Mouse (Mus musculus): ENCODE results near the gene Zfc3h1. TPM values are rescaled to one million over a fixed set of nuclear protein-coding genes. Genes with fewer than 3 reads are reported as not detected.

The Zfc3h1 gene
- polyA plus RNA-seq, 1 experiment = 12.5 TPM

DNA sequence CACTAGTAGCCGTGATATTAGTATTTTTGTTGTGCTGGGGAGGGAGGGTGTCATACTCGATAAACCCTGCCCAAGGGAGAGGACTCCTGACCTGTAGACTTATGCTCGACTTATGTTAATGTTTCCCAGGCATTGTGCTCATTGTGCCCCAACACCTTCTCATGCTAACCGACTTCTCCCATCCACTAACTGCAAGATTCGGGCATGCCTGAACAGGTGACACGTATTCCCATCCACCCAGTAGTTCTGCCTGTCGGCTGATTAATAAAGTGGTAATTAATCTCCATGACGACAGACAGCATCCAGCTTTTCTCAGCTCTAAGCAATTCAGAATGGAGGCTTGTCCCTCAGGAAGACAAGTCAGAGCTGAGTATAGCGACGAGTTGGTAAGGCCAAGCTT, 35.7 kb upstream of the Zfc3h1 start:
- 95% methylated on average over 10 of the region's 10 CpGs for whole genome bisulfite sequencing
- Histone ChIP-seq H3K27ac (ENCODE audit: insufficient read depth, low read length) (no peak overlapping the region), H3K27me3 (ENCODE audit: control insufficient read depth, insufficient read depth, low read length) (no peaks in the 10 kb centered on the region), H3K4me3 (ENCODE audit: extremely low read depth, insufficient read depth, insufficient read length) (no peak overlapping the region), H3K36me3 (ENCODE audit: control insufficient read depth, insufficient read depth, low read length) (peaks cover 5% of the 10 kb centered on the region), H3K4me1 (ENCODE audit: control insufficient read depth, insufficient read depth, insufficient read length) (no peaks in the 10 kb centered on the region)
- no peak for DNase-seq (ENCODE audit: low read depth in 1 of 2, low spot score in 2 of 2)
- TF ChIP-seq CTCF (IDR thresholded peaks at IDR 0.05; ENCODE audit: extremely low read depth, insufficient read depth, insufficient read length, insufficient replicate concordance) = no peak
- TF ChIP-seq POLR2A (IDR thresholded peaks at IDR 0.05; ENCODE audit: low read depth, low read length) = no peak

DNA sequence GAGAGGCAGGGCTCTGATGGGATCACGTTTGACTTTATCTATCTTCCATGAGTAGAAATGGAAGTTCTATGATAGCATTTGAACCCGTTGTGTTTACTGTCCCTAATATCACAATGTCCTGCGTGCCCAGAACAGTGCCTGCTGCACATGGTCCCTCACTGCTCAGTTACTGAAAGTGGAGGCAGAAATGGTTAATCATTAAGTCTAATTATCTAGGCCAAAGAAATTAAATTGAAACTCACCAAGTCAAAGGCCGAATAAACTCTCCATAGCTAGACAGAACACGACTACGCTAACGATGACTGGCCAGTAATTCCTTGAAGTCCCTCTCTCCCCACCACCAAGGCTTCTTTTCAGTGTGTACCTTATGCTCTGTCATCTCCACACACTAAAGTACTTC, 35.2 kb upstream of the Zfc3h1 start:
- Histone ChIP-seq H3K27ac (ENCODE audit: insufficient read depth, low read length) (no peak overlapping the region), H3K4me3 (ENCODE audit: extremely low read depth, insufficient read depth, insufficient read length) (no peak overlapping the region), H3K4me1 (ENCODE audit: control insufficient read depth, insufficient read depth, insufficient read length) (no peaks in the 10 kb centered on the region), H3K36me3 (ENCODE audit: control insufficient read depth, insufficient read depth, low read length) (peaks cover 5% of the 10 kb centered on the region), H3K27me3 (ENCODE audit: control insufficient read depth, insufficient read depth, low read length) (no peaks in the 10 kb centered on the region)
- no peak for DNase-seq (ENCODE audit: low read depth in 1 of 2, low spot score in 2 of 2)
- WGBS = 93% methylated on average over 7 of the region's 7 CpGs
- TF ChIP-seq CTCF (IDR thresholded peaks at IDR 0.05; ENCODE audit: extremely low read depth, insufficient read depth, insufficient read length, insufficient replicate concordance) = no peak
- TF ChIP-seq POLR2A (IDR thresholded peaks at IDR 0.05; ENCODE audit: low read depth, low read length) = no peak

DNA sequence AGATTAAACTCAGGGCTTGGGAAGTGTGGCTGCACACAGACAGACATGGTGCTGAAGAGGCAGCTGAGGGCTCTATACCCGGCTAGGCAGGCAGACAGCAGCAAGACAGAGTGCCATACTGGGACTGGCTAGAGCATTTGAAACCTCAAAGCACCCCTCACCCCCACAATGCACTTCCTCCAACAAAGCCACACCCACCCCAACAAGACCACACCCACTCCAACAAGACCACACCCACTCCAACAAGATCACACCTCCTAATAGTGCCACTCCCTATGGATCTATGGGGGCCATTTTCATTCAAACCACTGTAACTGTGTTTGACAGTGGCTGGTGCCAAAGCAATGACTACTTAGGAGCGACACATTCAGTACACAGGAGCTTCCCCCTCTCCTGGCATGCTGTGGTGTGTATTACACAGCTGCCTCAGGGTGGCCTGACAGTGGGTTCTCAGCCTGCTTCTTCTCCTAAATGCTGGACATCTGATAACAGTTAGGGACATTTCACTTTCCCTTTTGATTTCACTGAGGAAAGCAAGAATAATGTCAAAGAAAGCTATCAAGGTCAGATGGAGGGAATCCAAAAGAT, 33.9 kb upstream of the Zfc3h1 start:
- H3K4me3 ChIP-seq (ENCODE audit: extremely low read depth, insufficient read depth, insufficient read length) = no peak overlapping the region
- no peaks in the 10 kb centered on the region; the same call in 1 of the 2 replicates for H3K27me3 ChIP-seq (ENCODE audit: control insufficient read depth, insufficient read depth, low read length)
- no peak overlapping the region for H3K27ac ChIP-seq (ENCODE audit: insufficient read depth, low read length)
- TF ChIP-seq POLR2A (IDR thresholded peaks at IDR 0.05; ENCODE audit: low read depth, low read length) = no peak
- no peak for TF ChIP-seq CTCF (IDR thresholded peaks at IDR 0.05; ENCODE audit: extremely low read depth, insufficient read depth, insufficient read length, insufficient replicate concordance)
- 84% methylated on average over 2 of the region's 2 CpGs for WGBS
- H3K36me3 ChIP-seq (ENCODE audit: control insufficient read depth, insufficient read depth, low read length) = peaks cover 5% of the 10 kb centered on the region
- DNase-seq (ENCODE audit: low read depth in 1 of 2, low spot score in 2 of 2) = no peak
- H3K4me1 ChIP-seq (ENCODE audit: control insufficient read depth, insufficient read depth, insufficient read length) = no peaks in the 10 kb centered on the region

GRCm38 (mm10) chr10:115354553-115354952, 30.2 kb upstream of the Zfc3h1 start:
- Histone ChIP-seq H3K4me1 (ENCODE audit: control insufficient read depth, insufficient read depth, insufficient read length) (no peaks in the 10 kb centered on the region), H3K27ac (ENCODE audit: insufficient read depth, low read length) (no peak overlapping the region), H3K4me3 (ENCODE audit: extremely low read depth, insufficient read depth, insufficient read length) (no peak overlapping the region), H3K36me3 (ENCODE audit: control insufficient read depth, insufficient read depth, low read length) (peaks cover 10% of the 10 kb centered on the region), H3K27me3 (ENCODE audit: control insufficient read depth, insufficient read depth, low read length) (no peaks in the 10 kb centered on the region; the same call in 1 of the 2 replicates)
- 94% methylated on average over 6 of the region's 6 CpGs for WGBS
- no peak for DNase-seq (ENCODE audit: low read depth in 1 of 2, low spot score in 2 of 2)
- TF ChIP-seq POLR2A (IDR thresholded peaks at IDR 0.05; ENCODE audit: low read depth, low read length) = no peak
- no peak for TF ChIP-seq CTCF (IDR thresholded peaks at IDR 0.05; ENCODE audit: extremely low read depth, insufficient read depth, insufficient read length, insufficient replicate concordance)

DNA sequence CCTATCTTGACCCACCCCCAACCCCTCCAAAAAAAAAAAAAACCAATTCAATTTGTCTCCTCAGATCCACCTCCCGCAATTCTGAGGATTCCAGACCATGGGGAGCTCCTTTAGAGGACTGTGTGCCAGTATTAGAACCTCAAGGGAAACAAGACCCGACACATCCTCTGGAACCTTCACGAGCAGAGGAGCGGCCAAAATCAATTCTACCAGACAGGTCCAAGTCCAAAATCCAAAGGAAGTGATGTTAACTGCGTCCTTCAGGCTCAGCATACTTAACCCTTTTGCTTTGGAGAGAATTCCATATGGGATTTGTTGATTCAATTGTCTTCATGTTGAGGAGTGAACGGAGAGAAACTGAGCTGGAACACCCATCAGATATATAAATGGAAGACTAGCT, 29.7 kb upstream of the Zfc3h1 start:
- WGBS = 88% methylated on average over 6 of the region's 6 CpGs
- DNase-seq (ENCODE audit: low read depth in 1 of 2, low spot score in 2 of 2) = no peak
- Histone ChIP-seq H3K4me3 (ENCODE audit: extremely low read depth, insufficient read depth, insufficient read length) (no peak overlapping the region), H3K4me1 (ENCODE audit: control insufficient read depth, insufficient read depth, insufficient read length) (no peaks in the 10 kb centered on the region), H3K27ac (ENCODE audit: insufficient read depth, low read length) (no peak overlapping the region), H3K27me3 (ENCODE audit: control insufficient read depth, insufficient read depth, low read length) (no peaks in the 10 kb centered on the region; the same call in 1 of the 2 replicates), H3K36me3 (ENCODE audit: control insufficient read depth, insufficient read depth, low read length) (peaks cover 10% of the 10 kb centered on the region)
- TF ChIP-seq POLR2A (IDR thresholded peaks at IDR 0.05; ENCODE audit: low read depth, low read length) (no peak), CTCF (IDR thresholded peaks at IDR 0.05; ENCODE audit: extremely low read depth, insufficient read depth, insufficient read length, insufficient replicate concordance) (no peak)

GRCm38 (mm10) chr10:115356106-115356505, 28.7 kb upstream of the Zfc3h1 start:
- TF ChIP-seq CTCF (IDR thresholded peaks at IDR 0.05; ENCODE audit: extremely low read depth, insufficient read depth, insufficient read length, insufficient replicate concordance) (no peak), POLR2A (IDR thresholded peaks at IDR 0.05; ENCODE audit: low read depth, low read length) (no peak)
- Histone ChIP-seq H3K36me3 (ENCODE audit: control insufficient read depth, insufficient read depth, low read length) (peaks cover 10% of the 10 kb centered on the region), H3K4me3 (ENCODE audit: extremely low read depth, insufficient read depth, insufficient read length) (no peak overlapping the region), H3K4me1 (ENCODE audit: control insufficient read depth, insufficient read depth, insufficient read length) (peaks cover 1% of the 10 kb centered on the region; the same call in 1 of the 2 replicates), H3K27me3 (ENCODE audit: control insufficient read depth, insufficient read depth, low read length) (no peaks in the 10 kb centered on the region; the same call in 1 of the 2 replicates), H3K27ac (ENCODE audit: insufficient read depth, low read length) (no peak overlapping the region)
- WGBS = 90% methylated on average over 6 of the region's 7 CpGs
- no peak for DNase-seq (ENCODE audit: low read depth in 1 of 2, low spot score in 2 of 2)

DNA sequence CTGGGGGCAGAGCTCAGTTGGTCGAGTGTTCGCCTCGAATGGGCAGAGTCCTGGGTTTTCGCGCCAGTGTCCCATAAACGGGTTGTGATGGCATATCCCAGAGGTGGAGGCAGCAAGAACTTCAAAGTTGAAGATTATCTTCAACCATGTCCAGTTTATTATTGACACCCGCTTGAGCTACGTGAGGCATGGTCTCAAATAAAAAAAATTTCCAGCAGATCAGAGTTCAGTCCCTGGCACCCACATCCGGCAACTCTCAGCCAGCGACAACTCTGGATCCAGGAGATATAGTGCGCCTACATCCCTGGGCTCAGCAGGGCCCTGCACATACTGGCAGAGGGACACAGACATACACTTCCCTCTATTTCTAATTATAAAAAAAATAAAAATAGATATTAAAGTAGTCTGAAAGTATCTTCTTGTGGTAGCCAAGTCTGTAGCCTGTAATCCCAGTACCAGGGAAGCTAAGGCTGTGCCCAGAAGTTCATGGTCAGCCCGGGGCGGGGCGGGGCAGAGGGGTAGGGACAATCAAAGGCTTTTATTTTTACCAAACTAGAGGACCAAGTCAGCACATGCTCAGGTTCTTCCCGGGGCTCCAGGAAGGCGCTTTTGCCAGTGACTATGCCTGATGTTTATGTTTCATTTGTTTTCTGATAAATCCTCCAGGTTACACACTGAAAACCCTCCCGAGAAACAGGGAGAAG, 26.4 kb upstream of the Zfc3h1 start:
- WGBS = 96% methylated on average over 17 of the region's 17 CpGs
- Histone ChIP-seq H3K4me1 (ENCODE audit: control insufficient read depth, insufficient read depth, insufficient read length) (peaks cover 6% of the 10 kb centered on the region; the same call in 1 of the 2 replicates), H3K4me3 (ENCODE audit: extremely low read depth, insufficient read depth, insufficient read length) (no peak overlapping the region), H3K36me3 (ENCODE audit: control insufficient read depth, insufficient read depth, low read length) (peaks cover 10% of the 10 kb centered on the region), H3K27me3 (ENCODE audit: control insufficient read depth, insufficient read depth, low read length) (no peaks in the 10 kb centered on the region; the same call in 1 of the 2 replicates), H3K27ac (ENCODE audit: insufficient read depth, low read length) (no peak overlapping the region)
- no peak for DNase-seq (ENCODE audit: low read depth in 1 of 2, low spot score in 2 of 2)
- no peak for TF ChIP-seq POLR2A (IDR thresholded peaks at IDR 0.05; ENCODE audit: low read depth, low read length)
- no peak for TF ChIP-seq CTCF (IDR thresholded peaks at IDR 0.05; ENCODE audit: extremely low read depth, insufficient read depth, insufficient read length, insufficient replicate concordance)

Data from spleen, adult 2 months (tissue).